Mouse (Mus musculus) T-cell, adult 2 months (primary cell): ENCODE results near the gene Atp6ap1l.
A peak's percentile ranks its signal among the peaks of the same experiment; 100 is the strongest.

Experiments used
- DNase-seq: peaks from one replicate; pipeline ENCODE4 v3.0.0; 2022; ENCODE audit warnings: low spot score

Atp6ap1l gene

GRCm38 (mm10) chr13:90886568-90886983 lies 18.6 kb downstream of the Atp6ap1l start:
- DNase-seq, result peak; percentile 27

DNA sequence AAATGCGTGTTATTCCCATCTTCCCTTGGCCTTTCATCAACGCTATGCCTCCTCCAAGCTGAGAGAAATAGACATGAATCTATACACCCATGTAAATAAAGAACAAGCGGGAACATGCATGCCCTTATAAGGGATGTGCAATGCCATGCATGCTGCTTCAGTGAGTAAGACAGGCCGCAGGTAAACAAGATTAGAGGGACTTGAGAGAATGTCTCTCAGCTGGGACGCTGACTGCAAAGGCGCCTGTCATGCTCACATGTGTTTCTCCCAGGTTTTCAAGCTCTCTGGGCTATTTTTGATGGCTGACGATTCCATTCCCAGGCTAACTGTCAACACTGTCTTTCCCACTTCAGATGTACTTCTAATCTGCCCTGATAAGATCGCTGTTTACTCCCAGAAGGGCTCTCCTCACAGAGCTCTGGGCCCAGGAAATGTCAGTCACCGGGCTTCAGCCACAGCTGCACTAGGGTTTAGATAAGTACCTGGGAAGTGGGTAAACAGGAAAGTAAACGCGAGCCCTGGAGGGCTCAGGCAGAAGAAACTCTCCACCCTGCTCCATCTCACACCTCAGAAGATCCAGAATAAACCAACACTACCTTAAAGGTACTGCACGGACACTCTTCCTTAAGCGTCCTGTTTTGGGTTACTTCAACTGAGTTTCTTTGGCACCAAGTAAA lies 19.2 kb downstream of the Atp6ap1l start:
- DNase-seq, result no peak

DNA sequence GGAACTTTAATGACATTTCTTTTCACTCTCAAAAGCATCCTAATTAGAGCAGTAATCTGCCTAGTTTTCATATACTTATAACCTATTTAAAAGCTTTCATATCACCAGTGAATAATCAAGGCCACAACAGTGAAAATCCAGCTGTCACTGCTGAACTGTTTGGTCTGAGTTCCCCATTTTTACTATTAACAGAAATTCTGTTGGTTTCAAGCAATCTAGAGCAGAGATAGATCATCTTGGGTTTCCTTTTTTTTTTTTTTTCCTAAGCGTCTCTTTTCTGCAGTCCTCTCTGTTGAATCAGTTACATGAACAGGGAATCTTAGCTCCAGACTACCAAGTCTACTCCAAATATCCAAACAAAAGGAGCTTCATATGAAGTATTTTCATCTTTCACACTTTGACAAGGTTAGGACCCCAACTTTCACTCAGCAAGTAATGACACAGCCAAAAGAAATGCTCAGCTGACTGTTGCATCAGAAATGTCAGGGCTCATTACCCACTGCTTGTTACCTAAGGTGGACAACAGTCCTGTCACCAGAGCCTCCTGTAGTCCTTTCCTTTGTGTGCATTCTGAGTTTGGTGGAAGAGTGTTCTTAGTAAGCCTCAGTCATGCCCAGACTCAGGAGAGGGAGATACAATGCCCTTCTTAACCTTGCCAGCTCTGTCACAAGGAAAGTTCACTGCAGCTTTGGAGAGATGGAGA lies 23.3 kb downstream of the Atp6ap1l start:
- no peak for DNase-seq

DNA sequence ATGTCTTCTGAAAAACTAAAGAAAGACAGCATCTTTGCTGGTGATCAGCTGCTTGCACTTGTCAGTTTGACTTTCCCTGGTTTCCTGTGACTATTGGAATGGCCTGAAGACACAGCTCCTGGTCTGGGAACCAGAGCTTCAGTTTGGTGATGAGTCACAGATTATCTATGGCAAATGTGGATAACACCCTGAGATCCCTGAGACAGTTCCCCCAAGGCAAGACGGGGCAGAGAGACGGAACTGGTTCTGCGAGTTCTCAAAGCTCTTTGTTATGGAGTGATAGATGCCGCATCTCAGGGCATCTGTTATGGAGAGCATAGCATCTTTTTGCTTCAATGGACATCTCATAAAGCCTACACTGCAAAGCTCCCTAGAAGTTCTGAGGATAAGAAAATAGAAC lies 33.6 kb downstream of the Atp6ap1l start:
- no peak for DNase-seq

- DNase-seq, result no peak
These were observed 36.0 kb downstream of the Atp6ap1l start for GRCm38 (mm10) chr13:90869157-90869556.

- no peak for DNase-seq
These were observed 43.0 kb downstream of the Atp6ap1l start for GRCm38 (mm10) chr13:90862138-90862537.

DNA sequence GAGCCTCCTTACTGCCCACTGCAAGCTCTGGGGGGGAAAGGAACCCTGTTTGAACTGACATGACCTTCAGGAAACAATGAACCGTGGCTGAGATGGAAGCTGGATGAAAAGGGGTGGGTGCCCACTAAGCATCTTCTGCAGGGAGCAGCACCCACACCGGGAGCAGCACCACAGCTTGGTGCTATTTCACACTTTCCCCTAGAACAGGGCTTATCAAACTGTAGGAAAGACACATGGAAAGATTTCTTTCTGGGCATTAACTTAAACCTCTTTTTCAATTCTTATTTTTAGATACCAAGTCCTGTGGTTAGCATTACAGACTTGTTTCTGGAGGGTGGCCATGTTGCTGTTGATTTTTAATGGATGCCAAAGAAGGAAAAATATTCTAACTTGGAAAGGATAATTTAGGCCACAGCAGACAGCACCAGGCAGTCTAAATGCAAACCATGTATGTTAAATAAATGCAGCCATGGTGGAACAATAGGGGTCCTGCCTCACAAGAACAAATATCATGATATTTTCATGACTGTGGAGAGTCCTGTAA lies 44.2 kb downstream of the Atp6ap1l start:
- no peak for DNase-seq

GRCm38 (mm10) chr13:90852727-90853630 lies 52.2 kb downstream of the Atp6ap1l start:
- no peak for DNase-seq

GRCm38 (mm10) chr13:90851795-90852194 lies 53.4 kb downstream of the Atp6ap1l start:
- no peak for DNase-seq

DNA sequence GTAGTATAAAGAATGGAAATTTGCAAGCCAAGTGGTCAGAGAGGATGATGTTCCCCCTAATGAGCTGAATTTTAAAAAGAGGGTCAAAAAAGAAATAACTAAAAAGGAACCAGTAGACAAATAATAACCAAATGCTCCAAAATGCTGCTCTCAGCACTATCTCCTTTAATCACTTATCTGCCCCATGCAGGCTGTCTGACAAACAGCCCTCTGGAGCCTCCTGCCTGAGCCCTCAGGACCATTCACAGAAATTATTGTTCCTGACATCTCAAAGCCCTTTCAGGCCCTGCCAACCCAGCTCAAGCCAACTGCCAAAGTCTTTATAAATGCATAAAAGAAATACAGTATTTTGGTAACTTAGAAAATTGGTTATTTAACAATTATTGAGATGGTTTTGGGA lies 61.0 kb downstream of the Atp6ap1l start:
- no peak for DNase-seq

GRCm38 (mm10) chr13:90843412-90843811 lies 61.7 kb downstream of the Atp6ap1l start:
- DNase-seq, result no peak

DNA sequence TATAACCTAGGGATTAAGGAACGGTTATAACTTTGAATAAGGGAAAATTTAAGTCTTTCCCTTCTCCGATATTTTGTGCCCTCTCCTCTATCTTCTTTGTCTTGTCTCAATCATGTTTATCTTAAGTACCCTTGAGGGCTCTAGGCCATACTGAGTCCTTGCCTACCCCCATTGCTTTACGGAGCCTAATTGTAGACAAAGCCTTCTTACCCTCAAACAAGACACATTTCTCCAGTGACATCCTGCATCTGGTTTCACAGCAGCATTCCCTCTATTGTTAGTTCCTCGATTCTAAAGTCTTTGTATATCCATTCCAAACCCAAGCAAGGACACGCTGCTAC lies 64.0 kb downstream of the Atp6ap1l start:
- DNase-seq, result no peak

GRCm38 (mm10) chr13:90840530-90841212 lies 64.5 kb downstream of the Atp6ap1l start:
- no peak for DNase-seq

DNA sequence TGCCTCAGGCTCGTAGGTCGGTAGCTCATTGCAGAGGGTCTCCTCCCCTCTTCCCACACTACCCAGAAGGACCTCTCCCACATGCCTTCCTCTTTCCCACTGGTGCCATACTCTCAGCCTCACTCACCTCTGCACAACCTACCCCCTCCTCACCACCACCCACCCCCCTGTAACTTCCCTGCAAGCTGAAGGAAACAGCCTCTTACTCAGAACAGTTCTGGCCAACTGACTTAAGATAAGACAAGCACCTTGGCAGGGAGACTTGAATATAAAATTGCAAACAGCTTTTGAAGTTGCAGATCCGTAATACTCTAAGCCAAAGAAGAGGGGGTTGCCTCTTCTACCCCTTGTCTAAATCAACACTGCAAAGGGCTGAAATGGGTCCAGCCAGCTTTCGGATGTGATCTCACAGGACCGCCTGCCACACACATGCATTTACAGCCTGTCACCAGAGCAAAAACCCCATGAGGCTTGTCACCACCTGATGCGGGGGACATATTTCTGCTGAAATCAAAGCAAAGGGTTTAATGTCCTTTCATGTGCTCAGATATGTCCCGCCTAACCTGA lies 71.4 kb downstream of the Atp6ap1l start:
- no peak for DNase-seq
